Mouse (Mus musculus) kidney, postnatal 0 days (tissue): ENCODE measurements around the gene Ripply3. TPM values are rescaled to one million over a fixed set of nuclear protein-coding genes. Genes with fewer than 3 reads are reported as not detected.
A peak's percentile ranks its signal among the peaks of the same experiment; 100 is the strongest.

ENCODE experiments used
- ATAC-seq: fragments of 200-750 bp; cut with Nextera tagmentation; replicated peaks from 2 replicates; pipeline ENCODE4 v1.8.0; 2017; ENCODE audit warnings: low read depth, moderate number of reproducible peaks, moderate TSS enrichment, moderate library complexity; ENCODE audit not compliant: low FRiP score
- DNase-seq: peaks from one replicate; pipeline ENCODE4 v3.0.0-alpha.2; 2016; ENCODE audit warnings: low spot score
- H3K27ac ChIP-seq: fragments of 300-500 bp; sonication (generic); 2 replicates; pipeline ENCODE4 v1.5.1; 2014; ENCODE audit warnings: mild to moderate bottlenecking
- H3K27me3 ChIP-seq: fragments of 300-500 bp; sonication (generic); 2 replicates; pipeline ENCODE4 v1.6.1; 2014; ENCODE audit warnings: low read length, mixed read lengths; ENCODE audit not compliant: insufficient read depth
- H3K36me3 ChIP-seq: fragments of 300-500 bp; sonication (generic); 2 replicates; pipeline ENCODE4 v1.6.1; 2014; ENCODE audit warnings: low read length, mixed read lengths; ENCODE audit not compliant: insufficient read depth
- H3K4me1 ChIP-seq: fragments of 300-500 bp; sonication (generic); replicated peaks from 2 replicates; pipeline ENCODE4 v1.6.1; 2014; ENCODE audit warnings: antibody characterized with exemption, low read length, mixed read lengths; ENCODE audit not compliant: insufficient read depth
- H3K4me2 ChIP-seq: fragments of 300-500 bp; sonication (generic); 2 replicates; pipeline ENCODE4 v1.6.1; 2014; ENCODE audit warnings: mild to moderate bottlenecking, low read length, moderate library complexity, mixed read lengths
- H3K4me3 ChIP-seq: fragments of 300-500 bp; sonication (generic); replicated peaks from 2 replicates; pipeline ENCODE4 v1.5.1; 2014; ENCODE audit warnings: low read depth, low read length
- H3K9ac ChIP-seq: fragments of 300-500 bp; sonication (generic); 2 replicates; pipeline ENCODE4 v1.6.1; 2014; ENCODE audit warnings: low read depth, low read length
- H3K9me3 ChIP-seq: fragments of 300-500 bp; sonication (generic); replicated peaks from 2 replicates; pipeline ENCODE4 v1.6.1; 2016; ENCODE audit warnings: low read length, inconsistent platforms, mixed read lengths
- CTCF ChIP-seq: IDR thresholded peaks from 2 replicates; pipeline ENCODE4 v1.5.1; 2016; ENCODE audit warnings: antibody characterized with exemption, low read depth, mild to moderate bottlenecking, moderate library complexity
- WGBS: fragments of 180-500 bp; shearing (Covaris S2); extraction: QIAGEN DNeasy Blood & Tissue Kit; methylation state at CpG from one replicate; pipeline ENCODE4 v1.1.7; 2014; 5-methylcytosine and 5-hydroxymethylcytosine counted together
- polyA plus RNA-seq: library from polyadenylated mRNA; unstranded; fragments of >200 nt; fragmentation: Nextera tagmentation; extraction: Ambion mirVana; gene quantifications from 2 replicates; pipeline ENCODE4 v1.2.1, GENCODE M21; 2015

The Ripply3 gene
- polyA plus RNA-seq, 1 experiment from 2014 or later: 14.0 TPM

DNA sequence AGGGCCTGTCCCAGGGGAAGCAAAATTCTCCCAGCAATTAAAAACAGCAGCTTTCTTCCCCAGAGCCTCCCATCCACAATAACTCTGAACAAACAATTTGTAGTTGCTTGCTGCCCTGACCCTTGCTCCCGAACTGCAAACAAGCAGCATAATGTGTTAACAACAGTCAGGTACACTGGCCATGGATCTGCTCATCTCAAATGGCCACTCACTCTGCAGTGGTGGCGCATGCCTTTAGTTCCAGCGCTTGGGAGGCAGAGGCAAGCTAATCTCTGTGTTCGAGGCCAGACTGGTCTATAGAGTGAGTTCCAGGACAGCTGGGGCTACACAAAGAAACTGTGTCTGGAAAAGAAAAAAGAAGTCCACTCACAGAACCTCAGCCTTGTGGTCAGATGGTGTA, 37.1 kb upstream of the Ripply3 start:
- no peak overlapping the region for H3K4me2 ChIP-seq
- no peak overlapping the region for H3K27ac ChIP-seq
- no peak for ATAC-seq
- no peaks in the 10 kb centered on the region for H3K27me3 ChIP-seq
- H3K9me3 ChIP-seq: no peaks in the 10 kb centered on the region
- no peak overlapping the region for H3K4me3 ChIP-seq
- no peak for DNase-seq
- H3K9ac ChIP-seq: no peak overlapping the region
- 83% methylated on average over 4 of the region's 4 CpGs for WGBS
- no peaks in the 10 kb centered on the region for H3K36me3 ChIP-seq
- TF ChIP-seq CTCF: no peak
- no peaks in the 10 kb centered on the region for H3K4me1 ChIP-seq

GRCm38 (mm10) chr16:94298081-94298480, 30.1 kb upstream of the Ripply3 start:
- 86% methylated on average over 5 of the region's 5 CpGs for WGBS
- H3K9me3 ChIP-seq: no peaks in the 10 kb centered on the region
- no peak for DNase-seq
- H3K4me1 ChIP-seq: no peaks in the 10 kb centered on the region; the same call in 1 of the 2 replicates
- no peak overlapping the region for H3K27ac ChIP-seq
- no peaks in the 10 kb centered on the region for H3K36me3 ChIP-seq
- ATAC-seq: no peak
- no peak overlapping the region for H3K9ac ChIP-seq
- no peaks in the 10 kb centered on the region for H3K27me3 ChIP-seq
- no peak overlapping the region for H3K4me3 ChIP-seq
- H3K4me2 ChIP-seq: no peak overlapping the region
- no peak for TF ChIP-seq CTCF

- no peak for TF ChIP-seq CTCF
- Histone ChIP-seq H3K4me3 (no peak overlapping the region), H3K27me3 (no peaks in the 10 kb centered on the region), H3K9me3 (no peaks in the 10 kb centered on the region), H3K4me2 (no peak overlapping the region), H3K9ac (no peak overlapping the region), H3K4me1 (no peaks in the 10 kb centered on the region; the same call in 1 of the 2 replicates), H3K27ac (no peak overlapping the region), H3K36me3 (no peaks in the 10 kb centered on the region)
- DNase-seq: no peak
- ATAC-seq: no peak
- 73% methylated on average over 4 of the region's 4 CpGs for WGBS
Measured at GRCm38 (mm10) chr16:94299210-94299609, 29.0 kb upstream of the Ripply3 start.

GRCm38 (mm10) chr16:94301194-94301593, 27.0 kb upstream of the Ripply3 start:
- Histone ChIP-seq H3K27me3 (no peaks in the 10 kb centered on the region), H3K4me3 (no peak overlapping the region), H3K9ac (no peak overlapping the region), H3K9me3 (no peaks in the 10 kb centered on the region), H3K4me2 (no peak overlapping the region), H3K4me1 (no peaks in the 10 kb centered on the region; the same call in 1 of the 2 replicates), H3K36me3 (0 out of 2 replicates have a peak, but pooled peaks cover 2% of the 10 kb centered on the region), H3K27ac (no peak overlapping the region)
- ATAC-seq: no peak
- no peak for DNase-seq
- 93% methylated on average over 4 of the region's 4 CpGs for WGBS
- TF ChIP-seq CTCF: no peak

GRCm38 (mm10) chr16:94301696-94302095, 26.5 kb upstream of the Ripply3 start:
- TF ChIP-seq CTCF: peak; percentile 5; the same call in 1 of the 2 replicates
- Histone ChIP-seq H3K4me3 (no peak overlapping the region), H3K27me3 (no peaks in the 10 kb centered on the region), H3K9me3 (no peaks in the 10 kb centered on the region), H3K4me1 (no peaks in the 10 kb centered on the region; the same call in 1 of the 2 replicates), H3K9ac (no peak overlapping the region), H3K36me3 (0 out of 2 replicates have a peak, but pooled peaks cover 4% of the 10 kb centered on the region), H3K27ac (no peak overlapping the region), H3K4me2 (no peak overlapping the region)
- 86% methylated on average over 5 of the region's 5 CpGs for WGBS
- ATAC-seq: no peak
- DNase-seq: no peak

DNA sequence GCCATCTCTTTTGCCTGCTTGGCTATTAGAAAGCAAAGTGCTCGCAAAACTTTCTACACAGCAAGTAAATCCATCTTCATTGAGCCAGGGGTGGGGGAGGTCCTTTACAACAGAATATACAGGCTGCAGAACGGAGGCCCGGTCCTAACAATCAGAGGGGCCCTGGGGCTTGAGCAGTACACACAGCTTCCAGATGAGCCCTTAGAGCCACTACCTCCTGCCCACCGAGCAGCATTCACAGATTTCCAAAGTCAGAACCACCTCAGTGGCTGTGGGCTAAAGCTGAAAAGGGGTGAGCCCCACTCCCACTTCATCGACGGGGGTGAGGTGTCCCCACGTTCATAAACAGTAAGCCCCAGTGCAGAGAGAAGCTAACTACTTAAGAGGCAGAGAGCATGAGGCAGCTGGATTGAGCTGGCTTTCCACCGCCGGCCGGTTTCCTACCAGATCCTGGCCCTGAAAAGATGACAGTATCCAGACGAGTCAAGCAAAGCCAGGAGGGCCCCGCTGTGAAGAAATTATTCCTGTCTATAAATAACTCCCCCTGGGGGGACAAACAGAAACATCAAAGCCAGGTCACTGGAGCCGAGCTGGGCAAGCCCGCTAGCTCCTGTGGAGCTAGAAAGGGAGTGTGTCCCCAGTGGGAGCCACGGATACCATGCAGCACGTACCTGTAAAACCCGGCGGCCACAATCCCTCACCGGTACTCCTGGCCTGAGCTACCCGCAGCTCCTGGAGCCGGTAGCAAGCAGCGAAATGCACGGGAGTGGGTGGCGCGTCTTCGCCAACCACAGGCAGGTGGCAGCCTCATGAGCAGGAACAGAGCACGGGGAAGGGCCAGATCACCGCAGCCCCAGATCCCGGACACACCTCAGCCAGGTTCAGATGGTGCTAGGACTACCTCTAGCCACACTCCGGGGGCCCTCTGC, 25.7 kb upstream of the Ripply3 start:
- Histone ChIP-seq H3K4me1 (no peaks in the 10 kb centered on the region; the same call in 1 of the 2 replicates), H3K9ac (0 out of 2 replicates have a peak overlapping the region, but pooled peaks have one; percentile 40), H3K9me3 (no peaks in the 10 kb centered on the region), H3K4me2 (peak overlapping the region; percentile 53), H3K27me3 (no peaks in the 10 kb centered on the region), H3K36me3 (0 out of 2 replicates have a peak, but pooled peaks cover 4% of the 10 kb centered on the region), H3K27ac (peak overlapping the region; percentile 11; the same call in 1 of the 2 replicates), H3K4me3 (peak overlapping the region; percentile 9; the same call in 1 of the 2 replicates)
- WGBS: 10% methylated on average over 30 of the region's 30 CpGs
- ATAC-seq (peak; percentile 60), DNase-seq (peak; percentile 26)
- TF ChIP-seq CTCF: peak; percentile 44; the same call in 1 of the 2 replicates
